Mouse (Mus musculus): ENCODE data around the gene Ptpn1.

Gene Ptpn1

GRCm38 (mm10) chr2:167948557-167948956, 16.7 kb downstream of the Ptpn1 start:
- DNase-seq: no peak

DNA sequence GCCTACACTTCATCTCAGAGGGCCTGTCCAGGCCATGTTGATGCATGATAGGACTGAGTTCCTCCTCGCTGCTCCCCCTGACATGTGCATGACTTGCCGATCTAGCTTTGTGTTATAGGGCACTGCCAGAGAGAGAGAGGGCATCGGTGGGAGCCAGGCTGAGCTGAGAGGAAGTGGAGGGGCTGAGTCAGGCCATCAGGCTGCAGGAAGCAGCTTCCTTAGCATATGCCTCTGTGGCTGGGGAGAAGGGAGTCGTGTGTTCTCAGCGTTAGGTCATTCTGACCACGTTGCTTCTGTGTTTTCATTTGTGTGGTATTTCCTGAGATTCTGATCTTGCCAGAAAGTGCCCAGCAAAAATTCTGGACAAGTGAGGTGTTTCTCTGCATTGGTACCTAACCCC, 17.4 kb downstream of the Ptpn1 start:
- DNase-seq: no peak

DNA sequence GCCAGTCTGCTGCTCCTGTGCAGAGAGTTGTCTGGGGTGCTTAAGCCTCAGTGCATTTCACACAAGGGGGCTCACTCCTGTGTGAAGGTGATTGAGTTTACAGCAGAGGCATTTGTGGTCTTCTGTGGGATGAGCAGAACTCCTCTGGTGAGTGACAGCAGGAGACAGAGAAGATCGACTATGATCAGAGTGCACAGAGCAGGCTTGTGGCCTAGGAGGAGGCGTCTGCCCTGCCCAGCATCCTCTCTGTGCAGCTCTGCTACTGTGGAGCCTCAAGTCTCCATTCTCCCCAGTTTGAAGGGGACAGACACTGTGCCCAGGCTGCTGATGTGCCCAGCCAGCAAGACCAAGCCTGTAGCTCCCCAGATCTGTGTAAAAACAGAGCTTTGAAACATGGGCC, 18.0 kb downstream of the Ptpn1 start:
- DNase-seq: no peak

- peak; percentile 89 for DNase-seq
Observed at GRCm38 (mm10) chr2:167950681-167951080, 18.8 kb downstream of the Ptpn1 start.

DNA sequence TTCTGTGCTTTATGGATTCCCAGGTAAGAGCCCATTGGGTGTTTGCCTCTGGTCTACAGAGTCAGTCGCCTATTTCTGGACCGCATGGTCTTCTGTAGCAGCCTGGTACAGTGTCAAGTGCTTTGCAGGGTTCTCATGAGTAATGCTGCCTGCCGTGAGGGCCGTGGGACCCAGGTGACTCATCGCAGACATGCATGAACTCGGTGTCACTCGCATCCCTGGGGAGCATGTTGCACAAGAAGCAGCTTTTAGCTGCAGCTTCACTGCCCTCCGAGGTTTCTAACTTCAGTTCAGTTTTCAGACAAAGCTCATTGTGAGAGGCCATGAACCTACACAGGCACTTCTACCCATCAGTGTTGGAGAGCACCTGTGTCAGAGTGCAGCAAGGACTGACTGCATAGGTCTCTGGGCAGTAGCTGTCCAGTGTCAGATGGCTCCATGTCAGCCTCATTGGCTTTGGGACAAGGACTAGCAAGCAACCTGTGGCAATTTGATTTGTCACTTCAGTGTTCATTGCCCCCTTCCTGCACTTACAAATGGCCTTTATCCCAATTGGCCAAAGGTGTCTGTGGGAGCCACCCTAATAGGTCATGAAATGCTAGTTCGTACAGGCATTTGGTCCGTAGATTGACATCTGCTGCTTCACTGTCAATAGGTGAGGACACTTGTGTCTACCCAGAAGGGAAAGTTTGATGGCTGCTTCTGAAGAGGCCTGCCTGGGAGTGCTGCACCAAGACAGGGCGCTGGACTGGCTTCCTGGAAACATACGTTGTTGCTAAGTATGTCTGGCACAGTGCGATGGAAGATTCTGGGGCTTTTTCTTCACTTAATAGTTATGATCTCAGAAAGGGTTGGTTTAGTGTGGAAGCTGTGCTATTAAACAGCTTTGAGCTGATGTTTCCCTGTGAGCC, 19.7 kb downstream of the Ptpn1 start:
- no peak for DNase-seq

DNA sequence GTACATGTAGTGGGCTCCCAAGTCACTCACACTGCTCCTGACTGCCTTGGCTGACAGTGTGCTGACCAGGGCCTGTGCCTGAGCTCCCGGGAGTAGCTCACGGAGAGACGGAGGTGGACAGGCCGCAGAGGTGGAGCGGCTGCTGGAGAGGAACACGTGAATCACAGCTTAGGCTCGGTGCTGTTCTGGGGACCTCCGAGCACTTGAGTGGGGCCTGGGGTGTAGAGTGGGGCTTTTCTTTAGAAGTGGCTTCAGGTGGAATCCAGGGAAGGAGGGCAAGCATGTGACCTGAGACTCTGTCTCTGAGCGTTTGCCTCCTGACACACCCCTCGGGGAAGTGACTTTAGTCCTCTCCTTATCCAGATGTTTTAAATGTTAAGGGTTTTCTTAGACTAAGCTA, 22.0 kb downstream of the Ptpn1 start:
- no peak for DNase-seq

- DNase-seq: no peak
Observed at GRCm38 (mm10) chr2:167954928-167955327, 23.1 kb downstream of the Ptpn1 start.

DNA sequence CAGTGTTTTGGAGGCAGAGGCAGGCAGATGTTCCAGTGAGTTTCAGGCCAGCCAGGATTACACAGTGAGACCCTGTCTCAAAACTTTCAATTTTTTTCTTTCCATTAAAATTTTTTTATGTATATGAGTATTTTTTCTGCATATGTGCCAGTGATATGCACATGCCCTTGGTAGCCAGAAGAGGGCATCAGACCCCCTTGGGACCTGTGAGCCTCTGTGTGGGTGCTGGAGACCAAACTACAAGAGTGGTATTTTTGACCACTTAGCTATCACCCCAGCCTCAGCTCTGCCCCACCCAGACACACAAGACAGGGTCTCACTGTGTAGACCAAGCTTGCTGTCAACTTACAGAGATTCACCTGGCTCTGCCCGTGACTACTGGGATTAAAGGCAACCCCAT, 25.7 kb downstream of the Ptpn1 start:
- no peak for DNase-seq

GRCm38 (mm10) chr2:167958082-167958788, 26.4 kb downstream of the Ptpn1 start:
- DNase-seq: peak; percentile 75

GRCm38 (mm10) chr2:167958843-167959242, 27.0 kb downstream of the Ptpn1 start:
- DNase-seq: peak; percentile 91

DNA sequence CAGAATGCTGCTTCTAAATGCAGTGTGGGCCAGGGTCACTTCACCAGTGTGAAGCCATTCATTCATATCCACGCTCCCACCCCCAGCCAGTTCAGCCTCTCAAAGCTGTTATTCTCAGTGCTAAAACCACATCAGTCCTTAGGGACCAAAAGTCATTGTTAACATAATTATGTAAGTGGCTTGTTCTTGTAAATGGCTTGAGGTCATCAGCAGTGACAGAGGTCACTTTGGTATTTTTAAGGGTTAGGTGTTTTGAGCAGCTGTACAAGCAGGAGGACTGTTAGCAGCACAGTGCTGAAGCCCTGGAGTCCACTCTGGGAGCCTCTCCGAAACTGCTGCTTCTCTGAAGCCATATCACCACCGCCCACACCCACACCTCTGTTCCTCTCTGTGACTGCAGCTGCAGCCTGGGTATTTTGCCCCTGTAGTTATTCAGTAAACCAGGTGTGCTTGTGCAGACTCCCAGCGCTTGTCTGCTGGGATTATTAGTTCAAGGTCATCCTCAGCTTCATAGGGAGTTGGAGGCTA, 27.6 kb downstream of the Ptpn1 start:
- peak; percentile 39 for DNase-seq

DNA sequence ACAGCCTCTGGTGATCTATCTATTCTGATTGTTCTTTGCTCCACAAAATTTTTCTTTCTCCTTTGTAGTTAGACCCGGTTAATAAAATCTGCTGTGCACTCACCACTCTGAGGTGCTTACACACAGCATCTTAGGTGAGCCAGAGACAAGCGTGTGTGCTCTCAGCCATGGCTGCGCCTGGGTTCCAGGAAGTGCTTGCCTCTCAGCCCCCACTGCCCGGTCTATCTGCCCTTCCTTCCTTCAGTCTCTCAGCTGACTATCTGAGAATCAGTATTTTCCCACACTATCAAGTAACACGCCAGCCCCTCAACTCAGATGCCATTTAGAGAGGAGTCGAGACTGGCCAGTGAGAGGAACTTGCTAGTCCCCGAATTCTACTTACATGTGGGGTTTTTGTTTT, 28.1 kb downstream of the Ptpn1 start:
- no peak for DNase-seq

DNA sequence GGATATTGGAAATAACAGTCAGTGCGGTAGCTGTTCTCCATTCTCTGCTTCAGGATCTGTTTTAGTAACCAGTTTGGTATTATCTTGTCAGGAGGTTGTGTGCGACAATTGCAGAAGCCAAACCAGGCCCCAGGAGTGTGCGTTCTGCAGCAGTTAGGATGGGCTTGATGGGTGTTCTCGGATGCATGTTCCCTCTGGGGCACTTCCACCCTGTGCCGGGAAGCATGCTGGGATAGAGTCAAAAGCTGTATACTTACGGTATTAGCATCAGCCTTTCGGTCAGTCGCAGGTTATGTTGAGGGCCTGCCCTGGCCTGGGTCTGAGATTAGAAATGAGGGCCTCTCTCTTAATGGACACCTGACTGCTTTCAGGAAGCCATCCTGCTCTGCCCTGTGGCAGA, 28.7 kb downstream of the Ptpn1 start:
- no peak for DNase-seq

- DNase-seq: peak; percentile 47
Observed at GRCm38 (mm10) chr2:167962347-167962746, 30.5 kb downstream of the Ptpn1 start.

- no peak for DNase-seq
Observed at GRCm38 (mm10) chr2:167963176-167963575, 31.3 kb downstream of the Ptpn1 start.

- no peak for DNase-seq
Observed at GRCm38 (mm10) chr2:167963778-167964300, 32.0 kb downstream of the Ptpn1 start.

- DNase-seq: no peak
Observed at GRCm38 (mm10) chr2:167964320-167964719, 32.5 kb downstream of the Ptpn1 start.

DNA sequence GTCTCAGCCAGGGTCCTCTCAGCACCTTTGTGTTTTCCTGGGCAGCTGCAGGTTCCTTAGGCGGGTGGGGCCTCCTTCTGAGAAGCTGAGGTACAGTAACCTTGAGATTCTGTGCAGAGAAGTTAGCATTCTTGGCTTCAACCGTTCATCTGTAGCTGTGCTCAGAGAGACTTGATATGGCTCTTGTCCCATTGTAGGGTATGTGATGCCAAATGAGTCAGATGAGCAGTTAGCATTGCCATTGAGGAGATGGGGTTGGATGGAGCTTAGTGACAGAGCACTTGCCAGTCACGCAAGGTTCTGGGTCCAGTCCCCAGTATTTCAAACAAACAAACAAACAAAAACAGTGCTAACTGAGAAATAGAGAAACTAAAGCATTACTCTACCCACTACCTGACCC, 34.1 kb downstream of the Ptpn1 start:
- no peak for DNase-seq

GRCm38 (mm10) chr2:167968504-167968903, 36.6 kb downstream of the Ptpn1 start:
- no peak for DNase-seq

- no peak for DNase-seq
Observed at GRCm38 (mm10) chr2:167969851-167970541, 38.1 kb downstream of the Ptpn1 start.

- DNase-seq: no peak
Observed at GRCm38 (mm10) chr2:167972146-167972545, 40.3 kb downstream of the Ptpn1 start.

- DNase-seq: no peak
Observed at GRCm38 (mm10) chr2:167972809-167973208, 41.0 kb downstream of the Ptpn1 start.

DNA sequence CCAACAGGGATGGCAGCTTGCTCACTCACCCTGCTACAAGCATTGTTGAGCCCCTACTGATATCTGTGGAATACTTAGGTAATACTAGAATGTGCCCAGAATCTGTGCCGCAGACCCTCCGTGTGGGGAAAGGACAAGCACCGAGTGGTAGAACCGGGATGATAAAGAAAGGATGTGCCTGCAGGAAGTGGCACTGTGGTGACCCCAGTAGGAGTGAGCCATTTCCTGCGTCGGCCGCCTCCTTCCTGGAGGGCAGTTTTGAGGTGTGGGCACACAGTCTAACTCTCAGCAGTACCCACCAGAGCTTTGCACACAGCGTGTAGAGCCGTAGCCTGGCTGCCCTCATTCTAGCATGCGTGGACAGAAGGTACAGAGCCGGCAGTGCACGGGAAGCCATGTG, 43.9 kb downstream of the Ptpn1 start:
- no peak for DNase-seq
